Mouse (Mus musculus): ENCODE results near the gene Oca2. TPM values are rescaled to one million over a fixed set of nuclear protein-coding genes. Genes with fewer than 3 reads are reported as not detected.

Oca2 gene
- polyA plus RNA-seq, 1 experiment from 2014 or later: not detected

DNA sequence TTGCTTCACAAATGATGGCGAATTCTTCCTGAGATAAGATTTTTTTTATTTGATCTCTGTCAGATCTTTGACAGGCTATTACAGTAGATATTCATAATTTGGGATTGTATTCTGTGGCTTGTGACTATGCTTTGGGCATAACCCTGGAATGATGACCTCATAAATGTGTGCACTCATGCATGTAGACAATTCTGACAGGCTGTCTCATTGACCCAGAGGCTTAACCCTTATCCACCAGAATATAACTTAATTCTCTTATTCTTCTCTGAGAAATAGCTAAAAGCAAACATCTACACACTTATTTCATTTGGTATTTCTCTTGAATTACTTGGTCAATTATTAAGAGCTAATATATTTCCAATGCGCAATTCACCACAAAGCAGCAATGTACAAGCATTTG, 37.9 kb downstream of the Oca2 start:
- no peak overlapping the region for H3K9ac ChIP-seq
- H3K27me3 ChIP-seq: no peaks in the 10 kb centered on the region
- H3K4me1 ChIP-seq (replicated peaks): no peaks in the 10 kb centered on the region
- H3K4me3 ChIP-seq: no peak overlapping the region
- WGBS: 78% methylated on average over 2 of the region's 2 CpGs
- no peaks in the 10 kb centered on the region for H3K9me3 ChIP-seq (replicated peaks)
- no peak overlapping the region for H3K4me2 ChIP-seq
- no peaks in the 10 kb centered on the region for H3K36me3 ChIP-seq
- no peak for ATAC-seq (replicated peaks; ENCODE audit: insufficient number of reproducible peaks, insufficient read depth, low FRiP score, low read depth)
- no peak overlapping the region for H3K27ac ChIP-seq

DNA sequence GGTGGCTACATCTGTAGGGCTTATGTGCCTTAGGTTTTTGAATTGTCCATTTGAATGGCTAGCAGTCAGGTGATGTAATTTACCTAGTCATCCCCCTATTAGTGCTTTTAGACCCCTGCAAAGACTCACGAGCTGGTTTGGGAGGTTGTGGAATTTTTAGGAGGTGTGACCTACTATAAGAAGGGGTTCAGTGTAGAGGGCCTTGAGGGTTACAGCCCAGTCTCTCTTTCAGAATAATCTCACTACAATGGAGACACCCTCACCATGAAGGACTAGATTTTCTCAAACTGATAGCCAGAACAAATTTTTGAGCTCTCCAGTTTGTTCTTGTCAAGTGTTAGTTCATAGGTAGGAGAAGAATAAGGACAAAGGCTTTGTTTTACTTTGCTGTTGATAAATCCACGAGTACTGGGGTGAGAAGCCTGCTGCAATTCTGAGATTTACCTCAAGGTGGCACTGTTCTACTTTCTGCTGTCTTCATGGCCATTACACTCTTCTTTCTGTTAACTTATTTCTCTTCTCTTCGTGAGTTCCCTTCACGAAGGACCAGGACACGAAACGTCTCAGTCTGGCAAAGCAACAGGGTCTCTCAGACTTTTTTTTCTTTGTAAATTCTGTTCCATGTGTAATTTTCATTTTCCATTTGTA, 52.0 kb downstream of the Oca2 start:
- H3K27me3 ChIP-seq: no peaks in the 10 kb centered on the region
- H3K4me2 ChIP-seq: no peak overlapping the region
- no peaks in the 10 kb centered on the region for H3K9me3 ChIP-seq (replicated peaks)
- no peak overlapping the region for H3K9ac ChIP-seq
- no peak overlapping the region for H3K27ac ChIP-seq
- H3K4me1 ChIP-seq (replicated peaks): no peaks in the 10 kb centered on the region
- no peak overlapping the region for H3K4me3 ChIP-seq
- WGBS: 39% methylated on average over 6 of the region's 6 CpGs
- ATAC-seq (replicated peaks; ENCODE audit: insufficient number of reproducible peaks, insufficient read depth, low FRiP score, low read depth): no peak
- no peaks in the 10 kb centered on the region for H3K36me3 ChIP-seq

DNA sequence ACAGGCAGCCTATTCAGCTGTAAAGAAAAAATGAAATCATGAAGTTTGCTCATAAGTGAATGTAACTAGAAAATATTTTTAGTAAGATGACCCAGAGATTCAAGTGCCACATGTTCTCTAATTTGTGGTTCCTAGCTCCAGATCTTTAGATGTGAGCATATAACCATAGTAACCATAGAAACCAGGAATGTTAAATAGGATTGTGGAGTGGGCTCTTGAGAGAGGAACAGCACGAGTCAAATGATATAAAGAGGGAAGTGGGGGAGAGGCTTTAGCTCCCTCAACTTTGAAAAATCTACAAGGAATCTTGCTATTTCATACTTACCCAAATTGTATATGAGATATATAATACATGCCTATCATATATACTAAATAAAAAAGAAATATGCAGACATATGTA, 64.8 kb downstream of the Oca2 start:
- no peak overlapping the region for H3K4me3 ChIP-seq
- H3K4me2 ChIP-seq: no peak overlapping the region
- no peaks in the 10 kb centered on the region for H3K4me1 ChIP-seq (replicated peaks)
- no peak overlapping the region for H3K9ac ChIP-seq
- H3K27ac ChIP-seq: no peak overlapping the region
- no peaks in the 10 kb centered on the region for H3K36me3 ChIP-seq
- no peak for ATAC-seq (replicated peaks; ENCODE audit: insufficient number of reproducible peaks, insufficient read depth, low FRiP score, low read depth)
- H3K27me3 ChIP-seq: no peaks in the 10 kb centered on the region
- H3K9me3 ChIP-seq (replicated peaks): no peaks in the 10 kb centered on the region
- 29% methylated on average over 1 of the region's 1 CpGs for WGBS

DNA sequence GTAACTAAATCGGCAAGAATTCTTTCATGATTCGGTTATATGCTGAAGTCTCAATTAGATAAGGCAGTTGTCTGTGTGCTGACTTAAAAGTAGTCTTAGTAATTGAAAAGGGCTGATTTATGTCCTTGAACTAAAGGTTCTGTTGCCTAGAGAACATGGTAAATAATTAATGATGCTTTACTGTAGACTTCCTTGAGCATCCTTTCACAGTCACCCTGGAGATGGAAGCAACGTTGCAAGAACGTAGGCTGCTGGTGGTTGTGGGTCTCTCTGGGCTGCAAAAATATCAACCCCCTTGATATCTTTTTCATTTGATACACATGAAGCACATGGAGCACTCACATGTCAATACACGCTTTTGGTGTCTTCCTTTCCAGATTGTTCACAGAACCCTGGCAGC, 74.8 kb downstream of the Oca2 start:
- no peak overlapping the region for H3K4me2 ChIP-seq

DNA sequence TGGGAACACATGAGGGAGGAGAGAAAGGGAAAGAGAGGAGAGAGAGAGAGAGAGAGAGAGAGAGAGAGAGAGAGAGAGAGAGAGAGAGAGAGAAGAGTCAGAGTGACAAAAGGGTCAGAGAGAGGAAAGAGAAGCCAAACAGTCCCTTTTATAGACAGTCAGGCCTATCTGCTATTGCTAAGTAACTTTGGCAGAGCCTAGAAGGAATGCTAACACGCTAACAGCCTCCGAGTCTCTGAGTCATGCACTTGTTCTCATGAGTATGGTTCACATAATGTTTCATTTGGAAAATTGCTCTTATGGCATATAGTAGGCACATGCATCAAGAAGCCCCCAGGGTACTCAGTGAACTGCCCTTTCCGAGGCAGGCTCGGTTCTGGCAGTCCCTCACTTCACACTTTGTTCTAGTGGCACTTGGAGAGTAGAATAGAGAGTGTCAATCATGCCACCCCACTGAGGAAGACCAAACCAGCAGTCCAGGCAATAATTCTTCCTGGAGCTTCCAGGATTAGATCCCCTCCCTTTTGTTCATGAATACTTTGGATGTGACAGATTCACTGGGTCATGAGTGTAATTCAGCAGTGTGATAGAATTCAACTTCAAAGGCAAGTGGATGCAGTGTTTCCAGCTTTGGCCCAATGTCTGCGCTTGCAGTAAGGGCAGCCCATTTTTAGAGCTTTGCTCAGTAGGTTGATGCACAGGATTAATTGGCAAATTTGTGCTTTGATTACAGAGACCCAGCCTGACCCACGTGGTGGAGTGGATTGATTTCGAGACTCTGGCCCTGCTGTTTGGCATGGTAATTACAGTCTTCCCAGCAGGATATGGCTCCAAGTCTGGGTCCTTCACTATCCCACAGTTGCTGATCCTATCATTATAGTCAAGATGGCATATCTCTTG, 76.3 kb downstream of the Oca2 start:
- Histone ChIP-seq H3K4me1 (replicated peaks) (no peaks in the 10 kb centered on the region), H3K9me3 (replicated peaks) (no peaks in the 10 kb centered on the region), H3K9ac (no peak overlapping the region), H3K4me3 (no peak overlapping the region), H3K27ac (no peak overlapping the region), H3K36me3 (no peaks in the 10 kb centered on the region), H3K27me3 (no peaks in the 10 kb centered on the region), H3K4me2 (no peak overlapping the region)
- ATAC-seq (replicated peaks; ENCODE audit: insufficient number of reproducible peaks, insufficient read depth, low FRiP score, low read depth): no peak
- WGBS: 63% methylated on average over 7 of the region's 7 CpGs

More for the DNA sequence above, 74.8 kb downstream of the Oca2 start:
- Histone ChIP-seq H3K9ac (no peak overlapping the region), H3K36me3 (no peaks in the 10 kb centered on the region), H3K4me3 (no peak overlapping the region), H3K27me3 (no peaks in the 10 kb centered on the region), H3K4me1 (replicated peaks) (no peaks in the 10 kb centered on the region), H3K27ac (no peak overlapping the region), H3K9me3 (replicated peaks) (no peaks in the 10 kb centered on the region)
- 82% methylated on average over 5 of the region's 5 CpGs for WGBS
- no peak for ATAC-seq (replicated peaks; ENCODE audit: insufficient number of reproducible peaks, insufficient read depth, low FRiP score, low read depth)

DNA sequence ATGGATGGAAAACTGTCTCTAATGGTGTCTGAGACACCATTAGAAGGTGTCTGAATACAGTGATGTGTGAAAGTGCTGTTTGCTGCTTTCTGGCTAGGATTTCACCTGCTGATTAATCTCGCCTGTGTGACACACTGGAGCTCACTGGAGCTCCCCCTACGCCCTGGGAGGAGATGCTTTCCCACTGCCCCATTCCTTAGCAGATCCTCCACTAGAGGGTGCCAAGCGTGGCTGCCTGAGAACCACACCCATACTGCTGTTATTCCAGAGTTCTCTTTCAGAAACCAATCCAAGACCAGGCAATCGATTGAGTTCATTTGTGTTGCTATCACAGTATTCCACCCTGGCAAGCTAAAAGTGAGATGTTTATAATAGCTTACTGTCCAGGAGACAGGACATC, 88.2 kb downstream of the Oca2 start:
- Histone ChIP-seq H3K9me3 (replicated peaks) (no peaks in the 10 kb centered on the region), H3K4me3 (no peak overlapping the region), H3K9ac (no peak overlapping the region), H3K4me2 (no peak overlapping the region), H3K27ac (no peak overlapping the region), H3K4me1 (replicated peaks) (no peaks in the 10 kb centered on the region), H3K36me3 (no peaks in the 10 kb centered on the region), H3K27me3 (no peaks in the 10 kb centered on the region)
- no peak for ATAC-seq (replicated peaks; ENCODE audit: insufficient number of reproducible peaks, insufficient read depth, low FRiP score, low read depth)
- WGBS: 32% methylated on average over 4 of the region's 4 CpGs

DNA sequence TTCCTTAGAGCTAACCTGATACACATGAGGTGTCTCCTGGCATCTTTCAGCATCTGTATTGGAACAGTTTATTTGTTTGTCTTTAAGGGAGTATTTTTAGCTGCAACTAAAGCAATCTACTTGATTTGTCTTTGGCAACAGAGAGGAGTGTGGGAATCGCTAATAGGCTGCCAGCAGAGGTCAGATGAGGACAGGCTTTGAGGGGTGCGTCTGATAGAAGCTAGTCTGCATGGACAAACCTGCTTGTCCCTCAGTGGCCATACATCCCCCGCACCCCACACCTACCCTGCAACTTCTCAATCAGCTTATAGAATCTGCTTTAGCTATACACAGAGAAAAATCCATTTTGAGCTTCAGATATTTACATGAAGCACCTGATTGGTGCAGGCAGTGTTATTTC, 109.0 kb downstream of the Oca2 start:
- WGBS: 43% methylated on average over 3 of the region's 3 CpGs
- no peaks in the 10 kb centered on the region for H3K36me3 ChIP-seq
- no peak overlapping the region for H3K4me2 ChIP-seq
- ATAC-seq (replicated peaks; ENCODE audit: insufficient number of reproducible peaks, insufficient read depth, low FRiP score, low read depth): no peak
- H3K4me3 ChIP-seq: no peak overlapping the region
- no peaks in the 10 kb centered on the region for H3K4me1 ChIP-seq (replicated peaks)
- H3K27ac ChIP-seq: no peak overlapping the region
- H3K27me3 ChIP-seq: no peaks in the 10 kb centered on the region
- no peak overlapping the region for H3K9ac ChIP-seq
- H3K9me3 ChIP-seq (replicated peaks): no peaks in the 10 kb centered on the region

DNA sequence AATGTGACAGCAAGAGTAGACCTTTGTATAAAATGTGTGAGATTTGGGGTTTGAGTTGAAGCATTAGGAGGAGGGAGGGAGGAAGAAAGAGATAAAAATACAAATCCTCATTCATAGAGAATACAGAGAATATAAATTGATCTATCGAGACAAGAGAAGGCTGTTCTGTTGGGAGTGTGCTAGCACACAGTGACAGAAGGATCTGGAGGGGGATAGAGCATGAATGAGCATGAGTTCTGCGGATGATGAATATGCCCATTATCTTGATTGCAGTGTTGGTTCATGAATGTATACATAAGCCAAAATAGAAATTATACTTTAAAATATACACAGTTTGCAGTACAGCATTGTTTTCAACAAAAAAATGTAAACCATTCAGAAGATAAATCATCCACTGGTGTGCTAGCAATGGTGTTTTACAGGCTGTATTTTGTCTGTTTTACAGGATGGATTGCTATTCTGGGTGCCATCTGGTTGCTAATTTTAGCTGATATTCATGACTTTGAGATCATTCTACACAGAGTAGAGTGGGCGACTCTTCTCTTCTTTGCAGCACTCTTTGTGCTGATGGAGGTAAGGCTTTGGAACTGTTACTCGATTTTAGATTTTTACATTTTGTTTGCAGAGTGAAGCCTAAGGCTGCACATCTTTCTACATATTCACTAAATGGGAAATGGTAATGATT, 117.2 kb downstream of the Oca2 start:
- Histone ChIP-seq H3K4me3 (no peak overlapping the region), H3K36me3 (no peaks in the 10 kb centered on the region), H3K4me2 (no peak overlapping the region), H3K9me3 (replicated peaks) (no peaks in the 10 kb centered on the region), H3K4me1 (replicated peaks) (no peaks in the 10 kb centered on the region), H3K27me3 (no peaks in the 10 kb centered on the region), H3K27ac (no peak overlapping the region), H3K9ac (no peak overlapping the region)
- no peak for ATAC-seq (replicated peaks; ENCODE audit: insufficient number of reproducible peaks, insufficient read depth, low FRiP score, low read depth)
- WGBS: 79% methylated on average over 4 of the region's 4 CpGs

DNA sequence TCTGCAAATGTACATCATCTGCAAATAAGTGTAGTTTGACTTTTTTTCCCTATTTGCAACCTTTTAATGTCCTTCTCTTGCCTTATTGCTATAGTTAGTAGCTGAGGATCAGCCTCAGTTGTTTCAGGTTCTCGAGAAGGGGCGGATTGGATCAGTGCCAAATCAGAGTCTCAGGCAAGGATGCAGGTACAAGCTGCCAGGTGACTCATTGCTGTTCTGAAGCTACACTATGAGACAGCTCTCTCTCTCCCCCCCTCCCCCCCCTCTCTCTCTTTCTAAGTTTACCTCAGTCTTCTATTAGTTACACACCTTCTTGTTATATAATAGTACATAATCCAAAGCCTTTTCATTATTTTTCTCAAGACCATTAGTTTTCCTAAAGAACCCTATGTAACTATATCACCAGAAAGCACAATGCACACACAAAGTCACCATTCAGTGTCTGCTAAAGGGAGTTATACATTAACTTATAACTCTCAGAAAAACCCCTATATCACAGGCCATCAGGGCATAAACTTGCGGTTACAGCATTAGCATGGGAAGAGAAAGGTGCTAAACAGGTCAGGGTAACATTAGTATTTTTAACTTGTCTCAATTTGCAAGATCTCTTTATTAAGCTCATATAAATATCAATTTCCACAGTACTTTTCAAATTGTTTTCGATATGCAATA, 142.3 kb downstream of the Oca2 start:
- no peaks in the 10 kb centered on the region for H3K4me1 ChIP-seq (replicated peaks)
- no peaks in the 10 kb centered on the region for H3K9me3 ChIP-seq (replicated peaks)
- H3K4me3 ChIP-seq: no peak overlapping the region
- H3K4me2 ChIP-seq: no peak overlapping the region
- H3K9ac ChIP-seq: no peak overlapping the region
- no peak overlapping the region for H3K27ac ChIP-seq
- WGBS: 80% methylated on average over 4 of the region's 4 CpGs
- no peaks in the 10 kb centered on the region for H3K27me3 ChIP-seq
- ATAC-seq (replicated peaks; ENCODE audit: insufficient number of reproducible peaks, insufficient read depth, low FRiP score, low read depth): no peak
- no peaks in the 10 kb centered on the region for H3K36me3 ChIP-seq

DNA sequence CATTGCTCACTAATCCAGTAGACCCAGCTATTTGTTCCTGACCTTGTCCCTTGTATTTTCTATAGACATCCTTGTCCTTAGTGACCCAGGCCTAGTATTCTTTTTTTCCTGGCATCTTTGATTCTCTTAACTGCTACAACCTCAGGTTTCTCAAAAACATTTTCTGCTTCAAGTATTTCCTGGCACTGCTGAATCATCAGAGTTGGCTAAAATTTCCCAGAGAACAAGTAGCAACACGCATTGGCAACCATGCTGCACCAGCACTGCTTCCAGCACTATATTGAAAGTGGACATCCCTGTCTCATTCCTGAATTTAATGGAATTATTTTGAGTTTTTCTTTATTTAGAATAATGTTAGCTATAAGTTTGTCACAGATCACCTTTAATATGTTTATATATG, 143.1 kb downstream of the Oca2 start:
- H3K4me2 ChIP-seq: no peak overlapping the region
- H3K36me3 ChIP-seq: no peaks in the 10 kb centered on the region
- H3K9me3 ChIP-seq (replicated peaks): no peaks in the 10 kb centered on the region
- 79% methylated on average over 1 of the region's 1 CpGs for WGBS
- H3K27ac ChIP-seq: no peak overlapping the region
- ATAC-seq (replicated peaks; ENCODE audit: insufficient number of reproducible peaks, insufficient read depth, low FRiP score, low read depth): no peak
- H3K27me3 ChIP-seq: no peaks in the 10 kb centered on the region
- no peak overlapping the region for H3K9ac ChIP-seq
- H3K4me3 ChIP-seq: no peak overlapping the region
- no peaks in the 10 kb centered on the region for H3K4me1 ChIP-seq (replicated peaks)

DNA sequence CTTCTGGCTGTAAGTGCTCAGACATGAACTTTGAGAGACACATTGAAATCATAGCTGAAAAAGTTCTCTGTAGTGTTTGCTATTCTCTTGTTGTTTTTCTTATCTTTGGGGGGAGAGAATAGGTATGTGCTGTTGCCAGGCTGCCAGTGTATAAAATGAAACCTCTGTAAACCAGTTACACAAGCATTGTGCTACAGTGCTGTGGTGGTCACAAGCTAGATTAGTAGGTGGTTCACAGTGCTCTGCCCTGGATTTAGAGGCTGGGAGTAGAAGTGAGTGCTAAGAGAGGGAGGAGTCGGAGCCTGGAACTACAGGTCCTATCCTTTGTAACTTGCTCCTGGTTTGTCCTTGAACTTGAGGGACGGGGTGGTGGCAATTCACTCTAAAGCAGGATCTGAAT, 148.7 kb downstream of the Oca2 start:
- no peaks in the 10 kb centered on the region for H3K27me3 ChIP-seq
- H3K4me3 ChIP-seq: no peak overlapping the region
- ATAC-seq (replicated peaks; ENCODE audit: insufficient number of reproducible peaks, insufficient read depth, low FRiP score, low read depth): no peak
- 74% methylated on average over 2 of the region's 2 CpGs for WGBS
- H3K9me3 ChIP-seq (replicated peaks): no peaks in the 10 kb centered on the region
- H3K4me2 ChIP-seq: no peak overlapping the region
- no peaks in the 10 kb centered on the region for H3K4me1 ChIP-seq (replicated peaks)
- no peak overlapping the region for H3K27ac ChIP-seq
- H3K36me3 ChIP-seq: no peaks in the 10 kb centered on the region
- H3K9ac ChIP-seq: no peak overlapping the region
